Mouse (Mus musculus) urinary bladder, adult 18-20 months (tissue): Measurements from ENCODE around the gene Acsbg1.
A peak's percentile ranks its signal among the peaks of the same experiment; 100 is the strongest.
"Not testable (repeated sequence)": the region's sequence is repeated elsewhere in the genome, so short reads cannot be mapped to it uniquely, and the experiment has no call there.

Experiments used
- DNase-seq, 2 experiments: peaks; one replicate each; pipeline ENCODE4 v3.0.0; 2022; ENCODE audit warnings: low spot score in 2 of 2, mixed read lengths in 2 of 2

Acsbg1 gene

DNA sequence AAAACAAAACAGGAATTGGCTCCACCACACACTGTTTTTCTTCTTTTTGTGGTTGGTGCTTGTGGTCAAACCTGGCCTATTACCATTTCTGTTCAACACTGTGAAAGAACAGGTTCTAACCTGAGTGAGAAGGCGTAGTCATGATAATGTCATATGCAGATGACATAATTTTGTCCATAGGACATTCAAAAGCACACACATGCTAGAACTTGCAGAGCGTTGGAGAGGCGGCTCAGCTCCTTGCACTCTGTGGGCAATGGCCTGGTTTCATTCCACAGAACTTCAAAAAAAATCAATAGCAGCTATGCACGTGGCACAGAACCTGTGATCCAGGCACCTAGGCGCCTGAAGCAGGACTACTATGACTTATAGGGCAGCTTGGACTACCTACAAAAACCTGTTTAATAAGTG lies 48.9 kb downstream of the Acsbg1 start:
- DNase-seq: peak; percentile 11 to 50

DNA sequence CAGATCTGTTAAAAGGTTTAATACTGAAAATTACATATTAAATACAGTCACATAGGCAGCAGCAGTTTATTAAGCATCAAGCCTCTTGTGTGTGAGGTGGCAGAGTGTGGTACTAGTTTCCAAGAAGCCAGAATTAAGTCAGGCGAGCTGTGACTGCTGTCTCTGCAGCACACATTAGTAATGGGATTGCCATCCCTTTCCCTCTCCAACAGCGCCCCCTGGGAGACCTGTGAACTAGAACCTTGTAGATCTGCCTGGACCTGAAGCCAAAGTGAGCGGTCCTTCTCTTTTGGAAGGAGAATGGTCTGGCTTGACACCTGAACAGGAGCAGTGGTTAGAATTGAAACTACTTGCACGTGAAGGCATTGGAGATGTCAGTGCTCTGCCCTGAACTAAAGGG lies 56.8 kb downstream of the Acsbg1 start:
- DNase-seq: peak; percentile 29 to 49

DNA sequence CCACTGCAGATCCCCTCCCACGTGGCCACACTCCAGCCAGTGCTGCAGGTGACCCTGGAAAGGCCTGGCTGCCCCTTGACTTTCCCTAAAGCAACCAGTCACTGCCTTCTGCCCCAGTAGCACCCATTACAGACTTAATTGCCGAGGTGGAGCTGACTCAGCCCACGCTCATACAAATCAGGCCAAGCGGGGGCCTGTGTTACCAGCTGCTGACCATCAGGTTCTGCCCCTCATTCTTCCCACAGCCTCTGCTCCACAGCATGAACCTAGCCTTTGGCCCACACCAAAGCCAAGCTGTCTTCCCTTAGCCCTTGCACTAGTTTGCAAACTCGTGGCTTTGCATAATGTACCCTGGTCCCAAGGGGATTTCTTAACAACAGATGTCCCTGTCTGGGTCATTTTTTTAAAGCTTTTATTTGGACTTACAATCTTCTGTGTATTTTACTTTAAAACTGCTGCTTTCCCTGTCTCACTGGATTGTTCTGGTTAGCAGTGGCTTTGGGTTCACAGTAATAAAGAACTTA lies 57.5 kb downstream of the Acsbg1 start:
- no peak for DNase-seq

DNA sequence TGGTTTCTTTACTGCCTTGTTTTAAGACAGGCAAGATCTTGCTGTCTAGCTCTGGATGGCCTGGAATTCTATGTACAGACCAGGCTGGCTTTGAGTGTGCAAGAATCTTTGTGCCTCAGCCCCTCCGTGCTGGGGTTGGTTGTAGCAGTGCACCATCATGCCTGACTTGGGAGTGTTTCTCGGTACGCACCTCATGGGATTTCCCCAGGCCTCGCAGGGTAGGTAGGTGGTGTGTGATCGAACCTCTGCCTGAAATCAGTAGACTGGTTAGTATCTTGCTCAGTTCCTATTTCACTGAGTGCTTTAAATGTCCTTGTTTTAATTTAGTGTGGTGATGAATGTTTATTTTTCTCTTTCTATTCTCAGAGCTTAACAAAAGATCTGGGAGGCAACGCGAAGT lies 58.8 kb downstream of the Acsbg1 start:
- DNase-seq: no peak

DNA sequence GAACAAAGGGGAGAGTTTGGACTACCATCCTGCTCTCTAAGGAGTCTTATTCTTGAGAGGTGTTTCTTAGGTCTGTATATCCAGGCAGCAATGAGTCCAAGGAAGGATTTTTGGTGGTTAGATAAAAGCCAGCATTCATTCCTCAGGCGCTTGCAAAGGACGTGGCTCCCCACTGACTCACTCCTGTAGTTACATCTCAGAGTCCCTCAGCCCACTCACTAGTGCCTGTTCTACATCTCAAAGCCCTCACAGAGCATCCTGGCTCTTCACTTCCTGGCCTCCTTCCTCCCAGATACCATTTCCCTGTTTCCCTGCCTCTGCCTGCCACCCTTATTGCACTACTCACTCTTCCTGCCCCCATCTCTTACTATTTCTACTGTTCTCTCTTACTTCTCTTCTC lies 59.3 kb downstream of the Acsbg1 start:
- DNase-seq: no peak

DNA sequence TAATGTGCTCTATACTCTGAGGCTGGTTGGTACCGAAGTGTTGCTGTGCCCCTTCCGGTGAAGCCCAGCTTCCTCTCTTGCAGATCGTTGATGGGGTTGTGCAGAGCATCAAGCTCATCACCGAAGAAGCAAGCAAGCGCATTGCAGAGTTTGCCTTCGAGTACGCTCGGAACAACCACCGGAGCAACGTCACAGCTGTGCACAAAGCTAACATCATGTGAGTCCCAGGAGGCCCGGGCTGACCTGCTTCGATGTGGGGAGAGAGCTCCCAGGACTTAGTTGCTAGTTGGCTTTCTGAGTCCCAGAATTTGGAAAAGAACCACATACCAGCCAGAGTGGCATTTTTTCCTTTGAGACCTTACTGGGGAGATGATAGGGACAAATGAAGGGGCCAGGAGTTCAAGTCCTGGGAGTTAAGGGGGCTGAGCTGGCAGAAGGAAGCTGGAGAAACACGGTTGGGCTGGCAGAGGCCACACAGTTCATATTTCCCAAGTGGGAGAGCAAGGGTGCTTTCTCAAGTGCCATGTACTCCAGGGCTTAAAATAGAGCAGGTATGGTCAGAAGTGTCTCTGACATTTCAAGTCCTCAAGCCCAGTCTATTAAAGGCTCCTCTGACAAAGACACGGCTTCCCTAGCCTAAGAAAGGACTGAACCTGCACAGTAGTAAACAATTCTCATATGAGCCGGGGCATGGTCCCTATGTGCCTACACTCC lies 64.8 kb downstream of the Acsbg1 start:
- DNase-seq: no peak

DNA sequence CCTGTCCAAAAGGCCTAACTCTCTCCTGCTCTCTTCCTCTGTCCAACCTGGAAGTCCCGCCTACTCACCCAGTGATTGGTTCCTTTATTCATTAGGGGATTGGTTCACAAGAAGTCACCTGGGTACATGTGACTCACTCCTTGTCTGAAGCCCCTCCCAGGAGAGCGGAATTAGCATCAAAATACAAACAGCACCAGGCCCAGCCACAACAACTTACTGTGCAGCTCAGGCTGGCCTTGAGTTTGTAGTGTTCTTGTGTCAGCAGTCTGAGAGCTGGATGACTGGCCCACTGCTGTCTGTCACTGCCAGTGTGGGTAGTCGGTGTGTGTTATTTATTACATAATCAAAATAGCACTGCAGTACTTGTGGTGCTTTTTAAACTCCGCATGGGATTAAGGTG lies 68.0 kb downstream of the Acsbg1 start:
- DNase-seq: not testable (repeated sequence)

DNA sequence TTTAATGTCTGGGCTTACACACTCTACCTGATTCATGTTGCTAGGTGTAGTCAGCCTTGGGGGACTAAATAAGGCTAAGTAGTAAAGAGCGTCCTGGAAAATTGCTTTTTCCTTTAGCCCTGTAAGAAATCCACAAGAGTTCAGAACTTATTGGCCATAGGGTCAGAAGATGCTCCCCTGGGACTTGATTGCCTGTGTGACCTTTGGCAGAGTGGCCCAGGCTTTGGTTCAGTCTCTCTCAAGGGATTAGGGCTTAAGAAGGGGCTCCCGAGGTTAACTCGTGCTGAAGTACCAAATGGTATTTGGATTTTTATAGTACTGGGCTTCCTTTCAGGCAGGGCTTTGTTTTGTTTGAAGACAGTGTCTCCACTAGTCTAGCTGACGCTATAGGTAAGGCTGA lies 73.8 kb downstream of the Acsbg1 start:
- DNase-seq: no peak

DNA sequence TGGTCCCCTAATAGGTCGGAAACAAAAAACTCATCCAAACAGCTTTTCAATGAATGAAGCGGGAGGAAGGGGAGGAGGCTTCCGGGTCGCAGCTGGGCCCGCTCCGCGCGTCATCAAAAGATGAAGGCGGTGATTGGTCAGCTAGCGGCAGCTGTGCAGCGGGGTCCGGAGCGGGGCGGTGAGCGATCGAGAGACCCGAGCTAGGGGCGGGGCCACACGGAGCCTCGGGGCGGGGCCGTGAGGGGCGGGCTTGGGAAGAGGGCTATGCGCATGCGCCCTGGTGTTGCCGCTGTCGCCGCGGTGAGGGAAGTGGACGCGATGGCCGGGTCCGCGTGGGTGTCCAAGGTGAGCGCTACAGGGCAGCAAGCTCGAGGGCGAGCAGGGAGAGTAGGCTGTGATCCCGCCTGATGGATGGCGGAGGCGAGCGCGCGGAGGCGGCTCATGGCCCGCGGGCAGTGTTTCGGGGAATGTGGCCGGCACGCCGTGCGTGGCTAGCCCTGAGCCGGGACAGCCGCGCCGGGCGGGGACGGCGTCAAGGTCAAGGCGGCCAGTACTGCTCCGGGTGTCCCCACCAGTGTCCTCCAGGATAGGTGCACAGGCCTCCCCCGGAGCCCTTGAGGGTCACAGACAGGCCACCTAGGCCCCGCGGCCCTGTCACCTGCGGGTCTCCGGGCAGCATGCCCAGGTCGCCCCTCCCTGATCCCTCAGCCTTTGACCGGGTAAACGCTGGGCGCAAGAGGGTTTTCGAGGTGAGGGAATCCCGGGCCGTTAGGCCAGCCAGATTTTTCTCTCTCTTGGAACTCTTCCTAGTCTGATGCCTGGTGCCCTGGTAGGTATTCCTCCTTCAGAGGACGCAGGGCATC lies 75.2 kb downstream of the Acsbg1 start, which contains the start of gene Idh3a:
Idh3a (plus strand) TSS at position 136 of the 863 bp plus-strand sequence.
- peak; percentile 95 to 98 for DNase-seq

DNA sequence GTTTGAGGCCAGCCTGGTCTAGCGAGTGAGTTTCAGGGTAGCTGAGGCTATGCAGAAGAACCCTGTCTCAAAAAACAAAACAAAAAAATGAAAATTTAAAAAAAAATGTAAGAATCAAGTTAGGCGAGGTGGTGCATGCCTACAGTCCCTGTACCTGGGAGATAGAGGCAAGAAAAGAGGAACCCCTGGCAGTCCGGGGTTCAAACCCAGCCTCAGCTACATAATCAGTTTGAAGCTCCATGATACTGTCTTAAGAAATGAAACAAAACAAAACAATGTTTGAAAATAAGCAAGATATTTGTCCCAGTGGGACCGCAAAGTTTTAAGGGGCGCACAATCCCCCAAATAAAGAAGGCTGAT lies 75.9 kb downstream of the Acsbg1 start:
- no peak for DNase-seq

DNA sequence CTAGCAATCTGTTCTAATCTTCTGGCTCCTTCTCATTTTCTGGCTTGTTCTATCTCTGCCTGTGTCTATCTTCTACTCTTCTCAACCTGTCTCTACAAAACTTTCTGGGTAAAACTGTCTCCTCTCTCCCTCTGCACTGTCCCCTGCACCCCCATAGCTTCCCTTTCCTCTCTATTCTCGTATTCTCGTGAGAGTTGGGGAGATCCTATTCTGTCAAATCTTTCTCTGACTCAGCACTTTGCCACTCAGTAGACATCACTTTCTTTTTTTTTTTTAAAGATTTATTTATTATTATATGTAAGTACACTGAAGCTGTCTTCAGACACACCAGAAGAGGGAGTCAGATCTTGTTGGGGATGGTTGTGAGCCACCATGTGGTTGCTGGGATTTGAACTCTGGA lies 77.5 kb downstream of the Acsbg1 start:
- DNase-seq: not testable (repeated sequence)

DNA sequence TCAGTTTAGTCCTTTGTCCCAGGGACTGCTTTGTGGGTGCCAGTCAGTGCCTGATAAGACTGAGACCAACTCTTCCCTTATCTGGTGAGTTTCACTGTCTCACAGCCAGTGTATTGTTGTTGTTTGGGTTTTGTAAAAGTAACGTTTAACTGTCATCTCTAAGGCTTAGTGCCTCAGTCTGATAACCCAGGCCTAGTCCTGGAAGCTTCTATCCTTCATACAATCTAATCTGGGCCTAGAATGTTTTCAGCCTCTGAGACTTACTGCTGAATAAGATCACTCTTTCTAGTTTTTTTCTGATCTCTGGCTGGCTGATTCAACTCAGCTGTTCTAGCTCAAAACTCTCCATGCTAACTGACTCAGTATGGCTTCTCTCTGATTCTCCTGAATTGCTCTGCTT lies 78.0 kb downstream of the Acsbg1 start:
- no peak for DNase-seq

DNA sequence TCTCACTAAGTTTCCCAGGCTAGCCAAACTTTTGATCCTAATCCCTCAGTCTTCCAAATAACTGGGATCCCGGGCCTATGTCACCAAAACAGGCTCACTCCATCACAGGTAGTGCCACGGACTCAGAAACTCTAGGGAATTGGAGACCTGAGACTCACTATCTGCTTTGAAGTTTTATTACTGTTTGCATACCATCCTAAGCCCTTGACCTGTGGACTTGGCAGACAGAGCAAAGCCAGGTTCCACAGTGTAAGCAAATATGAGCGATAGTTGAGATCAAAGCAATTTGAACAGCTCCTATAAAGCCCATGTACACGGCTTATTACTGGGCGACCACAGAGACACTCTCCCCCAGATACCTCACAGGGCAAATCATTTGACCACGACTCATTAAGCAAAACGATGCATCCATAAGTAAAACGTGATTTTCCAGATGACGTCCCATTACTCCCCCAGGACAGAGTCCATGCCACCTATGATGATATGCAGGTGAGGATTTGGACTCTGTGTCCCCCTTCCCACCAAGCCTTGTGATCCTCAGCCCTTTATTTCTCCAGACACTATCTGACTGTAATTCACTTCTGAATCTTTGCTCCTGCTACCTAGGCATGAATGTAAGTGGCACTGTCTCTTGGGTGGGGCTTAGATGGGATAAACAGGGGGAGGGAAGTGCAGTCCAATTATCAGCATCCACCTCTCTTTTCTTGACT lies 90.4 kb downstream of the Acsbg1 start:
- no peak for DNase-seq

DNA sequence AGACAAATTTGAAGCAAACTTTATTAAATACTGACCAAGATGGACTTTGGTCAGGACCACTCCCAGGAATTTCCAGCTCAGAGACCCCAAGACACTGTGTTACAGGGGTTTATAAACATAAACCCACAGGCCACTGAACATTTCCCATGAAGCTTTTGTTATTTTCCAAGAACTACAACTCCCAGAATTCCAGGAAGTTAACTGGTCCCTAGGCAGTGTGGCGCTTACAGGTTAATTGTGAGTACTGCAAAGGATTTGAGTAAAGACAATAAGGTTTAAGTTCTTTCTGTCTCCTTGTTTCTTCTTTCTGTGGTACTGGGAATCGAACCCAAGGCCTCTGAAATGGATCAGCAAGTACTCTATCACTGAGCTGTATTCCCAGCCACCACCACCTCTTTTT lies 92.9 kb downstream of the Acsbg1 start:
- DNase-seq: no peak

DNA sequence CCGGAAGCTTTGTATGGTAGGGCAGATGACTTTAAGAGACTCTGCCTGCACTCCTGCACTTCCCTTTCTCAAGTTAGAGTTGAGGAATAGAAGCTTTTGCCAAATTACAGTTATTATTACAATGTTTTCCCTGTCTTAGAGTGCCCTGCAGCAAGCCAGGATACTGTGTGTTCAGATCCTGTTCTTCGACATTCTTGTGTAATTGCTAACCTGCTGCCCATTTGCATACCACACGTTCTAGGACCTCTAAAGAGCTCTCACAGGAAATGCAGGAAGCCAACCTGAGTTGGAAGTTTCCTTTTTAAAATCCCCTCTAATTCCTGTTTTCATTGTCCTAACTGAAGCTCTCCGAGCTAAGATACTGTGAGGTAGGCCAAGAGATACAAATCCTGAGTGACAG lies 94.7 kb downstream of the Acsbg1 start:
- DNase-seq: no peak

DNA sequence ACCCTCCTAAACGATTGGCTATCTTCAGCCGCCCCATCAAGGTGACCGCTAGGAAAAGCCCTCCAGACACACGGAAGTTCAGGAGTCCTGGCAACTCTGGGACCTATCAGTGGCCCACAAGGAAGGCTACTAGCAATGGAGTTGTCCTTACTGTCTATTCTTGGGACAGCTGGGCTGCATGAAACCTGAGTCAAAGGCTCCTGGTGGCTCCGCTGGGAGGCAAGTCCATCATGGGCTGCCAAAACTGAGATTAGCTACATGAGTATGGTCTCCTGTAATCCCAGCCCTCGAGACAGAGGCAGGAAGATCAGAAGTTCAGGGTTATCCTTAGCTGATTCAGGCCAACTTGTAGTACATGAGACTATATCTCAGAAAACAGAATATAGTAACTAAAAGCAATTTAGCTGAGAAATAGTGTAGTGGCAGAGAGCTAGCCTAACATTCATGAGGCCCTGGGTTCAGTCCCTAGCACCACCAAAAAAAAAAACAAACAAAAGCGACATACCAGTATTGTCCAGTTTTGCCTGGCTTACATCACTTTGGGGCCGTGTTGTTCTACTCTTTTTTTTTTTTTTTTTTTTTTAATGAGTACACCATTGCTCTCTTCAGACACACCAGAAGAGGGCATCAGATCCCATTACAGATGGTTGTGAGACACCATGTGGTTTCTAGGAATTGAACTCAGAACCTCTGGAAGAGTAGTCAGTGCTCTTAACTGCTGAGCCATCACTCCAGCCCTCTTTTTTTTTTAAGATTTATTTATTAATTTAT lies 100.7 kb downstream of the Acsbg1 start:
- no peak for DNase-seq

DNA sequence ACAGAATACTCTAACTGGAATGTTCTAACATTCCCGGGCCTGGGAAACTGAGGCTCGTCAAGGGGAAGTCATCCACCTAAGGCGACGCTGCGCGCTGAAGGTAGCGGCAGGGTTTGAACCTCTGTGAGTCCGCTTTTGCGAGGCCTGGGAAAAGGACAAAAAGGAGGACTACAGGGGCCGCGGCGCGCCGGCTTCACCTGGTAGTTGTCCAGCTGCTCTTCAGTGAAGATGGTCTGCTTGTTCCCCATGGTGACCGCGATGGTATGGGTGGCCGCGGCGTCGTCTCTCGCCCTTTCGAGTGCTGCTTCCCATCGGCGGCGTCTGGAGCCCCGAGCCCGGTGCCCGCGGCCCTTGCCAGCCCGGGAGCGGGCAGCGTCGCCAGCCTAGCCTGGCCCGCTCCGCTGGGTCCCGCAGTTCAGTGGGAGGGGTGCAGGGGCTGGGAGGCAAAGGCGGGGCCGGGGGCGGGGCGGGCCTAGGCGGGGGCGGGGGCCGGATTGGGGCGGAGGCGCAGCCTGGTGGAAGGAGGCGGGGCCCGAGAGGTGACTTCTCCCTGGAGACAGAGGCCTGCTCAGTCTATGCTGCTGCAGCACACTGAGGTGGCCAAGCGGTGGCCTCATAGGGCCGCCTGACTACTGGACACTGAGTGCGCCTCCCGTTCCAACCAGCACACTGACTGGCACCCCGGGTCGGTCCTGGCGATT lies 101.7 kb downstream of the Acsbg1 start, which contains the start of gene Cib2:
Cib2 (minus strand) TSS at position 448 of the 701 bp plus-strand sequence.
- peak; percentile 59 to 72 for DNase-seq

DNA sequence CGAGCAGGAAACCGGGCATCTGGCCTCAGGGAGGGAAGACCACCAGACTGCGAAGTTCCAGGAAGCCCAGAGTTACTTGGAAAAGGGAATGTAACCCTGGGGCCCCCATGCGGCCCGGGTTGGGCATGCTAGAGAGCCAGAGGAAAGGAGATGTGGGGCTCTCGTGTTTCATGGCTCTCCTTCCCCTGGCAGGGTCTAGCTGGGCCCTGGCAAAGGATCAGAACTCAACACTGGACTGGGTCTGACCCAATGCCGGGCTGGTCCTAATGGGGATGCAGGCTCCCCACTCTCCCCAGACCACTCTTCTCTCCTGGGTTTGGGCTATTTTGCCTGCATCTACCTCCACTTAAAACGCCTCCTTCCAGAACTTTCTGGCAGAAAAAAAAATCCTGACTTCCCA lies 102.9 kb downstream of the Acsbg1 start:
- no peak for DNase-seq

DNA sequence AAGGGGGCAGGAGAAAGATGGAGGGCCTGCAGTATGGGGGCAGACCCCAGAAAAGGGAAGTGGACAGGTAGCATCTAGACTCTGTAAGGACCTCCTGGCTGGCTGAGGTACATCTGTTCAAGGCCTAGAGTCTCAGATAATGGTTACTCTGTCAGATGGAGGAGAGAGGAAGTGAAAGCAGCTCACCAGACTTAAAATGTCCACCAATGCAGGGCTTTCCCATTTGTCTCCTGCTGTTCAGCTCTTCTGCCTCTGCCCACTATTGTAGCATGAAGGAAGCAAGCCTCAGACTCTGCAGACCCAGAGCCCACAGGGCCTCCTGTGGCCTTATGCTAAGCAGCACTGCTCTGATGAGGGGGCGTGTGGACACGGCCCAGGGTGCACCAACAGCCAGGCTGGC lies 106.6 kb downstream of the Acsbg1 start:
- DNase-seq: no peak
